Mouse (Mus musculus): ENCODE measurements at regions not wholly inside any gene's neighbourhood (a gene's known extent, or its start where the extent isn't known, plus 50 kb on each side); places are given as distances from the start of the nearest gene placed in this dataset.

- TF ChIP-seq POLR2A (IDR thresholded peaks at IDR 0.05; ENCODE audit: borderline replicate concordance, insufficient read depth, low read length) (no peak), CTCF (IDR thresholded peaks at IDR 0.05; ENCODE audit: borderline replicate concordance, insufficient read depth, low read depth, low read length) (no peak)
Measured at GRCm38 (mm10) chr7:68444426-68445095, 170.9 kb downstream of the Fam169b start.

Data from cerebellum, adult 2 months (tissue).